Mouse (Mus musculus) lung, adult 2 months (tissue): ENCODE data around the gene Terf2. TPM values are rescaled to one million over a fixed set of nuclear protein-coding genes. Genes with fewer than 3 reads are reported as not detected.
A peak's percentile ranks its signal among the peaks of the same experiment; 100 is the strongest.
"Not testable (repeated sequence)": the region's sequence is repeated elsewhere in the genome, so short reads cannot be mapped to it uniquely, and the experiment has no call there.

Experiments
- DNase-seq: peaks from one replicate; pipeline ENCODE4 v3.0.0; 2022
- H3K4me1 ChIP-seq: fragments of 200-500 bp; 2 replicates; pipeline ENCODE4 v1.6.1; 2011; ENCODE audit warnings: low read length; ENCODE audit not compliant: control insufficient read depth, insufficient read depth
- H3K4me3 ChIP-seq: fragments of 200-500 bp; replicated peaks from 2 replicates; pipeline ENCODE3; 2011; ENCODE audit warnings: low read depth, mild to moderate bottlenecking, control low read depth, low read length; ENCODE audit errors: extremely low read depth
- CTCF ChIP-seq: fragments of 200-500 bp; IDR thresholded peaks from 2 replicates; pipeline ENCODE4 v1.5.1; 2011; ENCODE audit warnings: mild to moderate bottlenecking, low read length, control low read depth; ENCODE audit not compliant: insufficient read depth
- POLR2A ChIP-seq: fragments of 200-500 bp; IDR thresholded peaks from 2 replicates; pipeline ENCODE4 v1.6.1; 2011; ENCODE audit warnings: low read depth, mild to moderate bottlenecking, control low read depth, low read length, borderline replicate concordance; ENCODE audit errors: extremely low read depth
- WGBS: fragments of 180-500 bp; shearing (Covaris S2); methylation state at CpG from one replicate; pipeline ENCODE4 v1.1.7; 2018; 5-methylcytosine and 5-hydroxymethylcytosine counted together
- polyA plus RNA-seq: library from polyadenylated mRNA; depleted of rRNA; stranded (reverse); fragments of >200 nt; gene quantifications from 2 replicates; pipeline ENCODE4 v1.2.3, GENCODE M21; 2012

Terf2 gene
- polyA plus RNA-seq, 1 experiment: 13.5 TPM

- Histone ChIP-seq H3K4me3 (peak within 1 kb of the TSS; percentile 95), H3K4me1 (peaks cover 3% of the 10 kb centered on the region; the same call in 1 of the 2 replicates)
- TF ChIP-seq POLR2A (peak; percentile 70; the same call in 1 of the 2 replicates), CTCF (no peak)
- peak; percentile 79 for DNase-seq
- 1% methylated on average over 87 of the region's 87 CpGs for WGBS
These were observed 48.0 kb downstream of the Terf2 start, which contains the start of gene Pdf for GRCm38 (mm10) chr8:107048061-107048941. Pdf (minus strand) TSS chr8:107048614.

GRCm38 (mm10) chr8:107046976-107047375 lies 49.4 kb downstream of the Terf2 start:
- DNase-seq: no peak
- Histone ChIP-seq H3K4me3 (no peak overlapping the region), H3K4me1 (peaks cover 3% of the 10 kb centered on the region; the same call in 1 of the 2 replicates)
- WGBS: 60% methylated on average over 5 of the region's 5 CpGs
- no peak for TF ChIP-seq POLR2A
- no peak for TF ChIP-seq CTCF

GRCm38 (mm10) chr8:107045478-107045877 lies 50.9 kb downstream of the Terf2 start:
- Histone ChIP-seq H3K4me3 (no peak overlapping the region), H3K4me1 (peaks cover 3% of the 10 kb centered on the region; the same call in 1 of the 2 replicates)
- no peak for DNase-seq
- WGBS: 93% methylated on average over 6 of the region's 6 CpGs
- TF ChIP-seq CTCF (no peak), POLR2A (no peak)

GRCm38 (mm10) chr8:107040632-107041031 lies 55.7 kb downstream of the Terf2 start:
- no peak overlapping the region for H3K4me3 ChIP-seq
- no peak for TF ChIP-seq POLR2A
- TF ChIP-seq CTCF: no peak
- 67% methylated on average over 7 of the region's 7 CpGs for WGBS
- H3K4me1 ChIP-seq: peaks cover 4% of the 10 kb centered on the region
- DNase-seq: no peak

GRCm38 (mm10) chr8:107036626-107037025 lies 59.7 kb downstream of the Terf2 start:
- 50% methylated on average over 8 of the region's 8 CpGs for WGBS
- Histone ChIP-seq H3K4me1 (peaks cover 14% of the 10 kb centered on the region), H3K4me3 (no peak overlapping the region)
- TF ChIP-seq POLR2A (no peak), CTCF (no peak)
- no peak for DNase-seq

GRCm38 (mm10) chr8:107035641-107036040 lies 60.7 kb downstream of the Terf2 start:
- Histone ChIP-seq H3K4me1 (peaks cover 14% of the 10 kb centered on the region), H3K4me3 (no peak overlapping the region)
- DNase-seq: no peak
- TF ChIP-seq POLR2A: no peak
- TF ChIP-seq CTCF: no peak
- WGBS: 96% methylated on average over 3 of the region's 3 CpGs

- 96% methylated on average over 2 of the region's 2 CpGs for WGBS
- not testable (repeated sequence) for H3K4me3 ChIP-seq, DNase-seq
- H3K4me1 ChIP-seq: peaks cover 14% of the 10 kb centered on the region
These were observed 62.7 kb downstream of the Terf2 start for GRCm38 (mm10) chr8:107033609-107034008.

GRCm38 (mm10) chr8:107031577-107032090 lies 64.7 kb downstream of the Terf2 start:
- H3K4me3 ChIP-seq: peak overlapping the region; percentile 94
- WGBS: under 1% methylated on average over 40 of the region's 40 CpGs
- peaks cover 13% of the 10 kb centered on the region for H3K4me1 ChIP-seq
- TF ChIP-seq CTCF: no peak
- no peak for TF ChIP-seq POLR2A
- DNase-seq: no peak

GRCm38 (mm10) chr8:107030650-107031576 lies 65.4 kb downstream of the Terf2 start, which contains the start of gene Vps4a:
Vps4a (plus strand) TSS chr8:107031222.
- peak; percentile 98 for DNase-seq
- peak; percentile 54 for TF ChIP-seq CTCF
- TF ChIP-seq POLR2A: peak; percentile 72
- peaks cover 9% of the 10 kb centered on the region for H3K4me1 ChIP-seq
- WGBS: 5% methylated on average over 65 of the region's 66 CpGs
- peak within 1 kb of the TSS; percentile 94 for H3K4me3 ChIP-seq
